In the genomic region with DNA sequence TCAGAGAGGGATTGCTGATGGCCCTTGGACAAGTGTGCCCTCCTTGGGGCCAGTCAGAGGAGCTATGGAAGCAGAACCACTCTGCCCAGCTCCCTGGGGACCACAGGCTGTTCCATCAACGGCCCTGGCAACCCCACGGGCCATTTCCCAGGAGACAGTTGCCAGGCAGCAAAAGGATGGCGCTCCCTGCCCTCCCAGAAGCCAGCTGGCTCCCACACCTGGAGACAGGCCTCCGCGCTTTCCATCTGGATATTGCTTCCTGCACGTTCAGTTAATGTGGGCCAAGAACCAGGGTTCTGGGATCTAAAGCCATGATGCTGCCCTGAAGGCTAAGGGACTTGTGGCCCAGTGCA, we compare ENCODE assay signal across 9 mouse cellular contexts. TPM values are rescaled to one million over a fixed set of nuclear protein-coding genes. Genes with fewer than 3 reads are reported as not detected.
A peak's percentile ranks its signal among the peaks of the same experiment; 100 is the strongest.
DNase-seq lines count a peak whose midpoint lies in the region; ATAC-seq and TF ChIP-seq lines count a peak whose summit lies in the region.
"Had no signal": no experiment of that assay in that cellular context is flagged by ENCODE, and none has a peak within 500 bp of the region (broad histone marks: within the 10 kb centered on the region; RNA-seq: fewer than 3 reads in every experiment).

No protein-coding gene starts in this region.

- H3K9me3 ChIP-seq in heart, embryonic 11.5 days (replicated peaks; ENCODE audit: control insufficient read depth, low read length) = no peaks in the 10 kb centered on the region
- no peaks in the 10 kb centered on the region for H3K9me3 ChIP-seq in lung, embryonic 15.5 days
- H3K9me3 ChIP-seq in embryonic facial prominence, embryonic 15.5 days (replicated peaks) = no peaks in the 10 kb centered on the region
- H3K9me3 ChIP-seq in midbrain, embryonic 15.5 days = no peaks in the 10 kb centered on the region

- no peaks in the 10 kb centered on the region for H3K27me3 ChIP-seq in heart, adult 2 months (ENCODE audit: control insufficient read depth, insufficient read depth, low read length)
- no peaks in the 10 kb centered on the region for H3K27me3 ChIP-seq in heart, embryonic 11.5 days (ENCODE audit: control insufficient read depth, insufficient read depth, low read length)
- H3K27me3 ChIP-seq in lung, embryonic 15.5 days = no peaks in the 10 kb centered on the region
- no peaks in the 10 kb centered on the region for H3K27me3 ChIP-seq in embryonic facial prominence, embryonic 15.5 days
- no peaks in the 10 kb centered on the region for H3K27me3 ChIP-seq in midbrain, embryonic 15.5 days (replicated peaks)

- no peak overlapping the region for H3K4me2 ChIP-seq in heart, embryonic 11.5 days
- no peak overlapping the region for H3K4me2 ChIP-seq in lung, embryonic 15.5 days
- no peak overlapping the region for H3K4me2 ChIP-seq in embryonic facial prominence, embryonic 15.5 days (replicated peaks)
- H3K4me2 ChIP-seq in midbrain, embryonic 15.5 days = no peak overlapping the region

- H3K79me2 ChIP-seq in heart, adult 2 months (replicated peaks; ENCODE audit: control insufficient read depth, insufficient read depth, low read length) = no peaks in the 10 kb centered on the region; the same call in 1 of the 2 replicates

- TF ChIP-seq POLR2A in heart, adult 2 months (IDR thresholded peaks at IDR 0.05; ENCODE audit: insufficient read depth, low read depth, low read length) = no peak

- intact Hi-C loops in heart, adult 2 months (cut with DNase I) = no loop called here

- peak in 1 of 2 experiments; percentile 37 for DNase-seq in heart, adult 2 months
- no peak for DNase-seq in lung, postnatal 14 days
- no peak for DNase-seq in thymus, postnatal 36 days
- DNase-seq: heart, postnatal 36 days had no signal

- H3K9ac ChIP-seq in heart, adult 2 months (ENCODE audit: low read depth, low read length) = no peak overlapping the region
- H3K9ac ChIP-seq in heart, embryonic 11.5 days (ENCODE audit: low read depth, low read length) = no peak overlapping the region
- H3K9ac ChIP-seq in lung, embryonic 15.5 days = no peak overlapping the region
- no peak overlapping the region for H3K9ac ChIP-seq in embryonic facial prominence, embryonic 15.5 days
- H3K9ac ChIP-seq in midbrain, embryonic 15.5 days = no peak overlapping the region

- no peaks in the 10 kb centered on the region for H3K36me3 ChIP-seq in heart, adult 2 months (ENCODE audit: control insufficient read depth, insufficient read depth, low read length)
- peaks cover 29% of the 10 kb centered on the region for H3K36me3 ChIP-seq in heart, embryonic 11.5 days (ENCODE audit: control insufficient read depth, insufficient read depth, low read length)
- H3K36me3 ChIP-seq in lung, embryonic 15.5 days = peaks cover 61% of the 10 kb centered on the region
- H3K36me3 ChIP-seq in embryonic facial prominence, embryonic 15.5 days = peaks cover 73% of the 10 kb centered on the region
- peaks cover 27% of the 10 kb centered on the region; the same call in 1 of the 2 replicates for H3K36me3 ChIP-seq in midbrain, embryonic 15.5 days (replicated peaks)

- H3K27ac ChIP-seq in heart, adult 2 months = peak overlapping the region; percentile 76
- no peak overlapping the region for H3K27ac ChIP-seq in heart, embryonic 11.5 days (ENCODE audit: low read depth, low read length)
- H3K27ac ChIP-seq in lung, embryonic 15.5 days = peak overlapping the region; percentile 9
- 0 out of 2 replicates have a peak overlapping the region, but pooled peaks have one; percentile 3 for H3K27ac ChIP-seq in embryonic facial prominence, embryonic 15.5 days (replicated peaks)
- H3K27ac ChIP-seq in midbrain, embryonic 15.5 days = peak overlapping the region; percentile 20

- no peak for TF ChIP-seq CTCF in heart, adult 2 months (IDR thresholded peaks at IDR 0.05)

- no peak for ATAC-seq in heart, embryonic 11.5 days (replicated peaks; ENCODE audit: insufficient number of reproducible peaks, low FRiP score, low TSS enrichment)
- ATAC-seq in lung, embryonic 15.5 days (ENCODE audit: borderline replicate concordance, extremely low read depth, low FRiP score, low TSS enrichment) = no peak
- ATAC-seq in embryonic facial prominence, embryonic 15.5 days (ENCODE audit: insufficient number of reproducible peaks, low FRiP score, low TSS enrichment, low read depth) = no peak
- ATAC-seq in midbrain, embryonic 15.5 days (replicated peaks) = no peak
- no peak for ATAC-seq in megakaryocyte, adult 5-6 weeks (ENCODE audit: poor library complexity, severe bottlenecking)

- WGBS in heart, adult 2 months = 55% methylated on average over 6 of the region's 6 CpGs
- 89% methylated on average over 6 of the region's 6 CpGs for WGBS in heart, embryonic 11.5 days (ENCODE audit: insufficient replicate concordance)
- WGBS in lung, embryonic 15.5 days = 77% methylated on average over 6 of the region's 6 CpGs
- 83% methylated on average over 6 of the region's 6 CpGs for WGBS in embryonic facial prominence, embryonic 15.5 days
- WGBS in midbrain, embryonic 15.5 days = 65% methylated on average over 6 of the region's 6 CpGs

- H3K4me3 ChIP-seq in heart, adult 2 months = no peak overlapping the region
- H3K4me3 ChIP-seq in heart, embryonic 11.5 days (ENCODE audit: low read depth, low read length) = no peak overlapping the region
- H3K4me3 ChIP-seq in lung, embryonic 15.5 days = no peak overlapping the region
- no peak overlapping the region for H3K4me3 ChIP-seq in embryonic facial prominence, embryonic 15.5 days (replicated peaks)
- H3K4me3 ChIP-seq in midbrain, embryonic 15.5 days = no peak overlapping the region

- H3K4me1 ChIP-seq in heart, adult 2 months (ENCODE audit: control insufficient read depth, insufficient read depth, low read length) = peaks cover 16% of the 10 kb centered on the region
- peaks cover 16% of the 10 kb centered on the region for H3K4me1 ChIP-seq in heart, embryonic 11.5 days (ENCODE audit: control insufficient read depth, insufficient read depth, low read length)
- peaks cover 25% of the 10 kb centered on the region for H3K4me1 ChIP-seq in lung, embryonic 15.5 days
- peaks cover 28% of the 10 kb centered on the region for H3K4me1 ChIP-seq in embryonic facial prominence, embryonic 15.5 days
- H3K4me1 ChIP-seq in midbrain, embryonic 15.5 days = peaks cover 33% of the 10 kb centered on the region

- TF ChIP-seq EP300 in heart, adult 2 months (IDR thresholded peaks at IDR 0.05; ENCODE audit: insufficient read depth, low read depth, low read length) = no peak

RNA-seq across cellular contexts. Expression of gene Ttyh3, which starts 11.8 kb away (rescaled TPM):
- 10 to 100 TPM; 10.6 to 11.0 TPM for total RNA-seq in heart, adult 2 months (2021)
- 13.9 and 14.6 TPM in 2 replicates for polyA plus RNA-seq in heart, adult 2 months (2012; rRNA removed)
- polyA plus RNA-seq in heart, embryonic 11.5 days (2014; fragmentation: Nextera tagmentation; extraction: Ambion mirVana) = 26.7 and 28.8 TPM in 2 replicates
- polyA plus RNA-seq in lung, embryonic 15.5 days (2015; fragmentation: Nextera tagmentation; extraction: Ambion mirVana) = 38.0 and 39.1 TPM in 2 replicates
- polyA plus RNA-seq in embryonic facial prominence, embryonic 15.5 days (2015; fragmentation: Nextera tagmentation; extraction: Ambion mirVana) = 42.3 and 43.7 TPM in 2 replicates
- polyA plus RNA-seq in midbrain, embryonic 15.5 days (2015; fragmentation: Nextera tagmentation; extraction: Ambion mirVana) = 80.3 and 84.2 TPM in 2 replicates
- 42.4 and 46.0 TPM in 2 replicates for total RNA-seq in megakaryocyte, adult 5-6 weeks (2015)
- 8.0 and 11.6 TPM in 2 replicates for total RNA-seq in megakaryocyte, adult 5-6 weeks (2017)

RNA-seq across cellular contexts. Expression of gene Lfng, which starts 29.9 kb away (rescaled TPM):
- total RNA-seq in heart, adult 2 months (2021) = 10 to 100 TPM in 1 of 2 experiments, 1 to 10 TPM in 1; 7.4 to 11.5 TPM
- 18.4 and 23.1 TPM in 2 replicates for polyA plus RNA-seq in heart, adult 2 months (2012; rRNA removed)
- 2.8 and 3.3 TPM in 2 replicates for polyA plus RNA-seq in heart, embryonic 11.5 days (2014; fragmentation: Nextera tagmentation; extraction: Ambion mirVana)
- 22.5 and 27.8 TPM in 2 replicates for polyA plus RNA-seq in lung, embryonic 15.5 days (2015; fragmentation: Nextera tagmentation; extraction: Ambion mirVana)
- 31.8 and 36.0 TPM in 2 replicates for polyA plus RNA-seq in embryonic facial prominence, embryonic 15.5 days (2015; fragmentation: Nextera tagmentation; extraction: Ambion mirVana)
- 20.4 and 21.8 TPM in 2 replicates for polyA plus RNA-seq in midbrain, embryonic 15.5 days (2015; fragmentation: Nextera tagmentation; extraction: Ambion mirVana)
- total RNA-seq in megakaryocyte, adult 5-6 weeks (2015) = 21.3 and 23.2 TPM in 2 replicates
- total RNA-seq in megakaryocyte, adult 5-6 weeks (2017) = 48.0 and 54.2 TPM in 2 replicates
